Mouse (Mus musculus): ENCODE results near the gene Dlx5. TPM values are rescaled to one million over a fixed set of nuclear protein-coding genes. Genes with fewer than 3 reads are reported as not detected.

Dlx5 gene
- polyA plus RNA-seq, 1 experiment from 2014 or later = 15.9 TPM

- ATAC-seq (no peak), DNase-seq (ENCODE audit: low read depth, low spot score) (no peak)
- in situ Hi-C loops (cut with MboI; ENCODE audit: low pct_unique_long_range_greater_than_20kb) = no loop called here
- POLR2A ChIA-PET = interaction anchor here (0.6 kb wide), 1 partner anchor 168 kb away, joined by 4 read pairs; no protein-coding TSS in a partner anchor
- TF ChIP-seq CTCF (IDR thresholded peaks at IDR 0.05) = no peak
- no peaks in the 10 kb centered on the region for H3K27me3 ChIP-seq
- CTCF ChIA-PET = no interaction called here
These were observed 5.7 kb downstream of the Dlx5 start for GRCm38 (mm10) chr6:6876231-6876630.

- CTCF ChIA-PET = no interaction called here
- in situ Hi-C loops (cut with MboI; ENCODE audit: low pct_unique_long_range_greater_than_20kb) = no loop called here
- DNase-seq (ENCODE audit: low read depth, low spot score) = no peak
These were observed 6.2 kb downstream of the Dlx5 start for GRCm38 (mm10) chr6:6875676-6876075.

DNA sequence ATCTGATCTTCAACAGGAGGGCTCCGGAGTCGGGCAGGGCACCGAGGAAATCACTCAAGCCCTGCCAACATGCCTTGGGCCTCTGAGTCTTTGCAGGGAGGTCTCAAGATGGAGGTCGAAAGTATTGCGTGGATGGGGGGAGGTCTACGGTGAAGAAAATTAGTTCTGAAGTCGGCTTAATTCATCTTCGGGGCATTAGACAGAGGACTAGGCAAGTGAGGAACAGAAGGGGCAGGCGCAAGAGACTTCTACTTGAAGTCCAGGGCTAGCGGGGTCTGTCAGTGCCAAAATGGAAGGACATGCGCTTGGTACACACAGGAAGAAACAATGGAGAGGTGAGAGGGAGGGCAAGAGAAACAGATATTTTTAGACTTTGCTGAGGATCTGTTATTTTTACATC is 6.7 kb downstream of the Dlx5 start:
- H3K27me3 ChIP-seq = no peaks in the 10 kb centered on the region
- no peak for DNase-seq (ENCODE audit: low read depth, low spot score)
- POLR2A ChIA-PET = interaction anchor here (0.7 kb wide), 1 partner anchor 834 kb away, joined by 4 read pairs; no protein-coding TSS in a partner anchor
- CTCF ChIA-PET = no interaction called here
- no peak for TF ChIP-seq CTCF (IDR thresholded peaks at IDR 0.05)
- ATAC-seq = no peak
- in situ Hi-C loops (cut with MboI; ENCODE audit: low pct_unique_long_range_greater_than_20kb) = no loop called here

More at GRCm38 (mm10) chr6:6875676-6876075, 6.2 kb downstream of the Dlx5 start:
- POLR2A ChIA-PET = no interaction called here
- H3K27me3 ChIP-seq = no peaks in the 10 kb centered on the region
- TF ChIP-seq CTCF (IDR thresholded peaks at IDR 0.05) = no peak
- ATAC-seq = no peak

- POLR2A ChIA-PET = interaction anchor here (0.7 kb wide), 2 partner anchors 53 to 833 kb away, joined by 4 read pairs; no protein-coding TSS in a partner anchor
- peaks cover 3% of the 10 kb centered on the region for H3K27me3 ChIP-seq
- no peak for TF ChIP-seq CTCF (IDR thresholded peaks at IDR 0.05)
- CTCF ChIA-PET = no interaction called here
- DNase-seq (ENCODE audit: low read depth, low spot score) = no peak
- in situ Hi-C loops (cut with MboI; ENCODE audit: low pct_unique_long_range_greater_than_20kb) = no loop called here
- ATAC-seq = no peak
These were observed 7.7 kb downstream of the Dlx5 start for GRCm38 (mm10) chr6:6874073-6874771.

- peaks cover 3% of the 10 kb centered on the region for H3K27me3 ChIP-seq
- POLR2A ChIA-PET = no interaction called here
- DNase-seq (ENCODE audit: low read depth, low spot score) (no peak), ATAC-seq (no peak)
- CTCF ChIA-PET = no interaction called here
- no peak for TF ChIP-seq CTCF (IDR thresholded peaks at IDR 0.05)
- in situ Hi-C loops (cut with MboI; ENCODE audit: low pct_unique_long_range_greater_than_20kb) = no loop called here
These were observed 8.3 kb downstream of the Dlx5 start for GRCm38 (mm10) chr6:6873476-6874072.

DNA sequence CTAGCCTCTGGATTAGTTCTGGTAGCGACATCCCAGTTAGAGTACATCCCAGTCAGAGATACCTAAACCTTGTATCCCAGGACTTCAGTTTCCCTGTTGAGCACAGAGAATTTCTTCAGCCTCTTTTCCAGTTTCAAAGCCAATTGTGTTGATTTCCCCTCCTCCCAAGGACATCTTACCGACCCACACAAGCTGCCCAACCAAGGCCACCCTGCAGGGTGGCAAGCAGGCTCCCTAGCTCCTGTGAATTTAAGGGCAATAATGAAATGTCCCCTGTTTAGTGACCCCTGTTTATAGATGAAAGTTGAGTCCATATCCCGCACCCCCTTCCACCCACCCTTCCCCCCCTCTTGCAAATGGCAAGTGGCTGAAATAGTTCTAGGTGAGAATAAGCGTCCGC is 9.0 kb downstream of the Dlx5 start:
- ChIA-PET POLR2A (interaction anchor here (0.9 kb wide), 1 partner anchor 10 kb away, joined by 4 read pairs; no protein-coding TSS in a partner anchor), CTCF (interaction anchor here (0.6 kb wide), 1 partner anchor 184 kb away, joined by 4 read pairs; no protein-coding TSS in a partner anchor)
- H3K27me3 ChIP-seq = peaks cover 3% of the 10 kb centered on the region
- ATAC-seq (no peak), DNase-seq (ENCODE audit: low read depth, low spot score) (no peak)
- TF ChIP-seq CTCF (IDR thresholded peaks at IDR 0.05) = no peak
- in situ Hi-C loops (cut with MboI; ENCODE audit: low pct_unique_long_range_greater_than_20kb) = no loop called here

GRCm38 (mm10) chr6:6871692-6872091 is 10.2 kb downstream of the Dlx5 start:
- POLR2A ChIA-PET = no interaction called here

DNA sequence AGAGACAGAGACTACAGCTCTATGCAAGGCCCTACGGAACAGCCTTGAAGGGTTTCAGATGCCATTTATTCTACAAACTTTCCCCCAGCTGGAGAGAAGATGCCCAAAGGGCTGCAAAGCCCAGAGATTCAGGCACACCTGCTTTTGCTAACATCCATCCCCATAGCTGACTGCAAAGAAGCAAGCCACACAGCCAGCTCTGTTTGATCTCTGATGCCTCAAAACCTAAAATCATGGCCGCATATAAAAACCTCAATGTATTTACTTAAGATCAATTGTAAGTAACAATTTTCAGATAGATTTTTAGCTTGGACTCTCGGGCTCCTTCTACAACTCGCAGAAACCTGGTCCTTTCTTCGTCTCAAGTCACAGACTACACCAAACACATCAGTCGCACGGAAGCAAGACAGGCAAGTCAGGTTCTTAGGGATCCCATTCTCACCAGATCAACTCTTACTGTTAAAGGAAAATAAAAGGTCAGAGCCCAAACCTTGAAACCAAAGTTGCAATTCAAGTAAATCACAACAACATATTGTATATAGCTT is 10.9 kb downstream of the Dlx5 start:
- ChIA-PET CTCF (no interaction called here), POLR2A (interaction anchor here (0.5 kb wide), 1 partner anchor 25 kb away, joined by 3 read pairs; no protein-coding TSS in a partner anchor)
- in situ Hi-C loops (cut with MboI; ENCODE audit: low pct_unique_long_range_greater_than_20kb) = no loop called here
- ATAC-seq (no peak), DNase-seq (ENCODE audit: low read depth, low spot score) (no peak)
- H3K27me3 ChIP-seq = peaks cover 3% of the 10 kb centered on the region
- TF ChIP-seq CTCF (IDR thresholded peaks at IDR 0.05) = no peak

More at GRCm38 (mm10) chr6:6871692-6872091, 10.2 kb downstream of the Dlx5 start:
- CTCF ChIA-PET = no interaction called here
- no peak for TF ChIP-seq CTCF (IDR thresholded peaks at IDR 0.05)
- ATAC-seq (no peak), DNase-seq (ENCODE audit: low read depth, low spot score) (no peak)
- peaks cover 3% of the 10 kb centered on the region for H3K27me3 ChIP-seq
- in situ Hi-C loops (cut with MboI; ENCODE audit: low pct_unique_long_range_greater_than_20kb) = no loop called here

GRCm38 (mm10) chr6:6869961-6870800 is 11.7 kb downstream of the Dlx5 start:
- TF ChIP-seq CTCF (IDR thresholded peaks at IDR 0.05) = no peak
- no peak for DNase-seq (ENCODE audit: low read depth, low spot score)
- peaks cover 3% of the 10 kb centered on the region for H3K27me3 ChIP-seq
- POLR2A ChIA-PET = interaction anchor here (0.5 to 0.6 kb wide), 2 partner anchors 24 to 598 kb away, joined by 3 read pairs; no protein-coding TSS in a partner anchor
- in situ Hi-C loops (cut with MboI; ENCODE audit: low pct_unique_long_range_greater_than_20kb) = no loop called here
- CTCF ChIA-PET = no interaction called here
- no peak for ATAC-seq

GRCm38 (mm10) chr6:6869041-6869685 is 12.7 kb downstream of the Dlx5 start:
- ChIA-PET POLR2A (interaction anchor here (0.6 kb wide), 1 partner anchor 597 kb away, joined by 3 read pairs; no protein-coding TSS in a partner anchor), CTCF (no interaction called here)
- TF ChIP-seq CTCF (IDR thresholded peaks at IDR 0.05) = no peak
- DNase-seq (ENCODE audit: low read depth, low spot score) (no peak), ATAC-seq (no peak)
- peaks cover 3% of the 10 kb centered on the region for H3K27me3 ChIP-seq
- in situ Hi-C loops (cut with MboI; ENCODE audit: low pct_unique_long_range_greater_than_20kb) = no loop called here

Measured in Patski (cell line).